Mouse (Mus musculus) kidney, embryonic 14.5 days (tissue): Measurements from ENCODE around the gene Gm5741. TPM values are rescaled to one million over a fixed set of nuclear protein-coding genes. Genes with fewer than 3 reads are reported as not detected.

Experiments used
- ATAC-seq: fragments of 200-750 bp; cut with Nextera tagmentation; 2 replicates; pipeline ENCODE4 v1.8.0; 2017; ENCODE audit warnings: moderate number of reproducible peaks, mild to moderate bottlenecking, moderate TSS enrichment, moderate library complexity; ENCODE audit not compliant: low FRiP score, low TSS enrichment
- H3K27ac ChIP-seq: fragments of 300-500 bp; sonication (generic); 2 replicates; pipeline ENCODE4 v1.5.1; 2014; ENCODE audit warnings: low read depth, mild to moderate bottlenecking, low read length, moderate library complexity, mixed read lengths
- H3K27me3 ChIP-seq: fragments of 300-500 bp; sonication (generic); 2 replicates; pipeline ENCODE4 v1.6.1; 2014; ENCODE audit warnings: mild to moderate bottlenecking, low read length; ENCODE audit not compliant: control insufficient read depth, insufficient read depth
- H3K36me3 ChIP-seq: fragments of 300-500 bp; sonication (generic); 2 replicates; pipeline ENCODE4 v1.6.1; 2014; ENCODE audit warnings: low read length, mixed read lengths; ENCODE audit not compliant: control insufficient read depth, insufficient read depth
- H3K4me1 ChIP-seq: fragments of 300-500 bp; sonication (generic); 2 replicates; pipeline ENCODE4 v1.6.1; 2014; ENCODE audit warnings: low read length, mixed read lengths; ENCODE audit not compliant: control insufficient read depth, insufficient read depth
- H3K4me2 ChIP-seq: fragments of 300-500 bp; sonication (generic); replicated peaks from 2 replicates; pipeline ENCODE4 v1.6.1; 2014; ENCODE audit warnings: low read depth, mild to moderate bottlenecking, low read length
- H3K4me3 ChIP-seq: fragments of 300-500 bp; sonication (generic); 2 replicates; pipeline ENCODE4 v1.5.1; 2014; ENCODE audit warnings: mild to moderate bottlenecking, low read length
- H3K9ac ChIP-seq: fragments of 300-500 bp; sonication (generic); 2 replicates; pipeline ENCODE4 v1.6.1; 2014; ENCODE audit warnings: low read depth, mild to moderate bottlenecking, low read length, moderate library complexity
- H3K9me3 ChIP-seq: fragments of 300-500 bp; sonication (generic); 2 replicates; pipeline ENCODE4 v1.6.1; 2016; ENCODE audit warnings: low read length; ENCODE audit not compliant: control insufficient read depth
- WGBS: fragments of 180-500 bp; shearing (Covaris S2); extraction: QIAGEN DNeasy Blood & Tissue Kit; methylation state at CpG from one replicate; pipeline ENCODE4 v1.1.7; 2014; 5-methylcytosine and 5-hydroxymethylcytosine counted together
- polyA plus RNA-seq: library from polyadenylated mRNA; unstranded; fragments of >200 nt; fragmentation: Nextera tagmentation; extraction: Ambion mirVana; gene quantifications from 2 replicates; pipeline ENCODE4 v1.2.1, GENCODE M21; 2014

Gene Gm5741
- polyA plus RNA-seq, 1 experiment from 2014 or later = 1.1 TPM

- under 1% methylated on average over 52 of the region's 57 CpGs for WGBS
- peaks cover 35% of the 10 kb centered on the region for H3K36me3 ChIP-seq
- ATAC-seq = 0 out of 2 replicates have a peak, but pooled peaks have one; percentile 2
Measured at GRCm38 (mm10) chr8:85037681-85038531, 29.9 kb downstream of the Gm5741 start.

GRCm38 (mm10) chr8:85037366-85037680, 30.5 kb downstream of the Gm5741 start:
- H3K27me3 ChIP-seq = no peaks in the 10 kb centered on the region
- peak overlapping the region; percentile 84 for H3K9ac ChIP-seq
- H3K27ac ChIP-seq = peak overlapping the region; percentile 96
- peaks cover 13% of the 10 kb centered on the region; the same call in 1 of the 2 replicates for H3K4me1 ChIP-seq
- H3K4me2 ChIP-seq = peak overlapping the region; percentile 86
- 2% methylated on average over 14 of the region's 14 CpGs for WGBS
- peak; percentile 67; the same call in 1 of the 2 replicates for ATAC-seq
- peak overlapping the region; percentile 89 for H3K4me3 ChIP-seq
- H3K9me3 ChIP-seq = no peaks in the 10 kb centered on the region
- H3K36me3 ChIP-seq = peaks cover 38% of the 10 kb centered on the region

More at GRCm38 (mm10) chr8:85037681-85038531, 29.9 kb downstream of the Gm5741 start:
- Histone ChIP-seq H3K4me2 (peak overlapping the region; percentile 86), H3K4me1 (peaks cover 13% of the 10 kb centered on the region; the same call in 1 of the 2 replicates), H3K4me3 (peak overlapping the region; percentile 89), H3K27me3 (no peaks in the 10 kb centered on the region), H3K9me3 (no peaks in the 10 kb centered on the region), H3K9ac (peak overlapping the region; percentile 84), H3K27ac (peak overlapping the region; percentile 96)

- peak; percentile 92 for ATAC-seq
- H3K9me3 ChIP-seq = no peaks in the 10 kb centered on the region
- WGBS = under 1% methylated on average over 59 of the region's 59 CpGs
Measured at GRCm38 (mm10) chr8:85036718-85037365, 30.9 kb downstream of the Gm5741 start, which contains the start of gene Tnpo2. Tnpo2 (plus strand) TSS chr8:85036915.

GRCm38 (mm10) chr8:85036381-85036717, 31.4 kb downstream of the Gm5741 start:
- Histone ChIP-seq H3K9ac (peak overlapping the region; percentile 84), H3K4me1 (peaks cover 13% of the 10 kb centered on the region; the same call in 1 of the 2 replicates), H3K27ac (peak overlapping the region; percentile 96), H3K4me2 (peak overlapping the region; percentile 84), H3K4me3 (peak overlapping the region; percentile 89), H3K9me3 (no peaks in the 10 kb centered on the region), H3K27me3 (no peaks in the 10 kb centered on the region), H3K36me3 (peaks cover 38% of the 10 kb centered on the region)
- WGBS = 0% methylated on average over 9 of the region's 9 CpGs
- peak; percentile 30; the same call in 1 of the 2 replicates for ATAC-seq

More at GRCm38 (mm10) chr8:85036718-85037365, 30.9 kb downstream of the Gm5741 start, which contains the start of gene Tnpo2:
- Histone ChIP-seq H3K4me1 (peaks cover 13% of the 10 kb centered on the region; the same call in 1 of the 2 replicates), H3K36me3 (peaks cover 38% of the 10 kb centered on the region), H3K9ac (peak within 1 kb of the TSS; percentile 84), H3K27ac (peak within 1 kb of the TSS; percentile 96), H3K27me3 (no peaks in the 10 kb centered on the region), H3K4me2 (peak within 1 kb of the TSS; percentile 86), H3K4me3 (peak within 1 kb of the TSS; percentile 89)

GRCm38 (mm10) chr8:85035728-85036310, 32.0 kb downstream of the Gm5741 start:
- Histone ChIP-seq H3K4me2 (peak overlapping the region; percentile 84), H3K4me1 (peaks cover 13% of the 10 kb centered on the region; the same call in 1 of the 2 replicates), H3K9ac (peak overlapping the region; percentile 84), H3K4me3 (peak overlapping the region; percentile 89), H3K27me3 (no peaks in the 10 kb centered on the region), H3K36me3 (peaks cover 37% of the 10 kb centered on the region), H3K9me3 (no peaks in the 10 kb centered on the region), H3K27ac (peak overlapping the region; percentile 96)
- WGBS = 1% methylated on average over 15 of the region's 15 CpGs
- ATAC-seq = no peak

GRCm38 (mm10) chr8:85035165-85035727, 32.5 kb downstream of the Gm5741 start:
- WGBS = 5% methylated on average over 12 of the region's 12 CpGs
- Histone ChIP-seq H3K27me3 (no peaks in the 10 kb centered on the region), H3K36me3 (peaks cover 36% of the 10 kb centered on the region), H3K27ac (peak overlapping the region; percentile 96), H3K9ac (peak overlapping the region; percentile 84), H3K4me1 (peaks cover 13% of the 10 kb centered on the region; the same call in 1 of the 2 replicates), H3K9me3 (no peaks in the 10 kb centered on the region), H3K4me2 (peak overlapping the region; percentile 84), H3K4me3 (peak overlapping the region; percentile 89)
- ATAC-seq = no peak

GRCm38 (mm10) chr8:85034764-85035163, 33.0 kb downstream of the Gm5741 start:
- no peaks in the 10 kb centered on the region for H3K27me3 ChIP-seq
- H3K9ac ChIP-seq = peak overlapping the region; percentile 84
- no peak overlapping the region; the same call in 1 of the 2 replicates for H3K27ac ChIP-seq
- no peak for ATAC-seq
- no peaks in the 10 kb centered on the region for H3K9me3 ChIP-seq
- H3K4me1 ChIP-seq = peaks cover 13% of the 10 kb centered on the region; the same call in 1 of the 2 replicates
- peaks cover 36% of the 10 kb centered on the region for H3K36me3 ChIP-seq
- H3K4me3 ChIP-seq = peak overlapping the region; percentile 89
- WGBS = 3% methylated on average over 13 of the region's 13 CpGs
- peak overlapping the region; percentile 84 for H3K4me2 ChIP-seq

GRCm38 (mm10) chr8:85033867-85034266, 33.9 kb downstream of the Gm5741 start:
- H3K27ac ChIP-seq = no peak overlapping the region
- no peak for ATAC-seq
- 71% methylated on average over 1 of the region's 1 CpGs for WGBS

More at GRCm38 (mm10) chr8:85033867-85034266, 33.9 kb downstream of the Gm5741 start:
- peaks cover 13% of the 10 kb centered on the region for H3K4me1 ChIP-seq
- no peak overlapping the region for H3K4me2 ChIP-seq
- peaks cover 42% of the 10 kb centered on the region for H3K36me3 ChIP-seq
- no peak overlapping the region for H3K4me3 ChIP-seq
- H3K27me3 ChIP-seq = no peaks in the 10 kb centered on the region
- no peaks in the 10 kb centered on the region for H3K9me3 ChIP-seq
- H3K9ac ChIP-seq = no peak overlapping the region
